Mouse (Mus musculus): ENCODE results near the gene Uap1.
"Not testable (repeated sequence)": the region's sequence is repeated elsewhere in the genome, so short reads cannot be mapped to it uniquely, and the experiment has no call there.

Uap1 gene

DNA sequence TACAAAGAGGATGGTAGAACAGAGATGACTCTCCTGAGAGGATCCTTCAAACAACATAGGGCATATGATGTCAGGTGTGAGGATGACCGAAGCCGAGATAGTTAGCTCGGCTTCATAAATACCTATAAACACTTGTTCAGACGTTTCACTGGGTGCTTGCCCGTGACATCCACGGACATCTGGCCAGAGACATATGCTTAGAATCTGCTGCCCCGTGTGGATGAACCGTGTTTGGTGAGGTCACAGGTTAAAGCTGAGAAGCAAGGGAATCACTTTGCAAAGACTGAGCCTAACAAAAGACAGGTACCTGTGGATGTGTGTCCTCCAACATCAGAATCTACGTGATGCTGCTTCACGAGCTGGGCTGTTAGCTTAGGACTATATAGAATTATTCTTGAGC, 62.5 kb downstream of the Uap1 start:
- DNase-seq (ENCODE audit: low spot score in 2 of 2): no peak

DNA sequence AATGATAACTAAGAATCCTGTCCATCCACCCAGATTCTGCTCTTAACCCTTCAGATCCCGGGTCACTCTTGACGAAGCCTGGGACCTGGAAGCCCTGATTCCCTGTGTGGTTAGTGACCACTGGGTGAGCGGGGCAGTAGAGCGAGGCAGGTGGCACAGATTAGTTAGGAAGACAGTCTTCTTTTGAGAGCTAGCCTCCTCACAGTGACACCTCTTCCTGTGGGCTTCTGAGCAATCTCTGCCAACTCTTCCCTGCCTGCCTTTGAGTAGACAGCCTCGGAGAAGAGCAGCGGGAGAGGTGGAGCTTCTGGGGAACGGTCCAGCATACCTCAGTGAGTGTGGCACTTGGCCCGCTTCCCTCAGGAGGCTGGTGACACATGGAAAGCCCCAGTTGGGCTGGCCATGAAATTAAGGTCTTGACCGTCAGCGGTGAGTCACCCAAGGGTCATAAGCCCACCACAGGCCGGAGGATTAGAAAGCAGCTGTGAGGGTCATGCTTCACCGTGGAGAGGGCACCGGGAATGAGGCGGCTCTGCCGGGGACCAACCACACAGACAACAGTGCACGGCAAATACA, 63.0 kb downstream of the Uap1 start:
- DNase-seq (ENCODE audit: low spot score in 2 of 2): no peak

DNA sequence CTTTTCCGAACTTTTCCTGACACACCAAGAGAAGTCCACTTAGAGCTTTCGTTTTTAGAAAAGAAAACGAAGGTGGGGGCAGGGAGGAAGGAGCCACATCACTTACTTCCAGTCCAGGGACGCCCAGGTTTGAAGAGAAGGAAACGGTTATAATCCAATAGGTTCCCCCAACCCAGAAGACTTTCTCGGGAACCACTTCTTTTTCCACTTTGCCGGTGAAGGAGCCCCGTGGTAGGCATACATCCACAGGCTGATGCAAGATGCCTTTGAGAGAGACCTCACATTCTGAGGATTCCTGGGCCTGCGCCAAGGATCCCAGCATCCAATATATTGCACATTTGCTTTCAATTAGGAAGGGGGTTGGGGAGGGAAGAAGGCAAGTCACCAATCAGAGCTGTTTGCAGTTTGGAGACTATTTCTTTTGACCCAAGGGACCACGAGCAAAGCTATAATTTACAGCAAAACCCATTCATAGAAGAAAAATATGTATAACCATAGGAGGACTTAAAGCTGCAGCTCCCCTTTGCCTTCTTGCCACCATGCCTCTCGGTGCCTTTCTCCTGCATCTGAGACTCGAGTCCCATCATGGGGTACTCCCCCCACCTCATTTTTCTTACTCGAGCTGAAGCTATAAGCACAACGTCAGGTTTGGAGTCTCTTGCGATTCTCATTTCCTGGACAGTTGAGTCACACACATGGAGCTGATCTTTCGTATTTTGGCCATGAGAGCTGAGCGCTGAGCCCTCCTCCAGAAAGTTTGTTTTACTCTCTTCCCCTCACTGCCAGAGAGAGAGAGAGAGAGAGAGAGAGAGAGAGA, 64.0 kb downstream of the Uap1 start, which contains the start of gene Ddr2:
Gene Ddr2 (minus strand): TSS at position 247 of the 817 bp plus-strand sequence.
- DNase-seq (ENCODE audit: low spot score in 2 of 2): peak in 1 of 2 experiments; percentile 5

DNA sequence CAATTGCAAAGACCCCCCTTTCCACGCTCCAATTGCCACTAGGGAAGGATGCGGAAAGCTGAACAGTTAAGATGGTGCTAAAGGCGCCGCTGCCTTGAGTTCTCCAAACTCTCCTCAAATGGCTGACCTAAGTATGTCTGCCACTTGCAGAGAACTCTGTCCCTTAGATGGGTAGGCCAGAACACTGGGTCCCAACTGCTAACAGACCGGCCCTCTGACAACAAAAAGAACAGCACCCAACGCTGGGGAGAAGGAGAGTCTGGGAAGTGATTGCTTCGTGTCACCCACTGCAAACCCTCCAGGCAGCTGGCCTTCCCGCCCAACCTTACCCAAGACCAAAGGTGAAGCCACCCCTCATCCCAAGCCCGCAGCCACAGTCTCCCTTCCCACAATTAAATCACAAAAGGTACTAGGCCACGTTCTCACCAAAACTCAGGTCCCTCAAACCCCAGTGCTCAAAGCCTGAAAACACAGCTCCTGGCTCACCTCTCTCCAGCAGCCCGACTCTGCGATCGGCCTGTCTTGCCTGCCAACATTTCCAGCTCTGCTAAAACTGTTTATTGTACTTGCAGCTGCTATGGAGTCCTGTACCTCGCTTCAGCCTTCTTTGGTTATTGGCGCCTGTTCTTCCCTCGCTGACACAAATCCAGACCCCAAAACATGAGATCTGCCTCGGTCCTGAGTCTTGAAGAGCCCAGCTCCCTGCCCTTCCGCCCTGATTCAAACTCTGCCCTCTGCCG, 64.8 kb downstream of the Uap1 start:
- DNase-seq (ENCODE audit: low spot score in 2 of 2): no peak

DNA sequence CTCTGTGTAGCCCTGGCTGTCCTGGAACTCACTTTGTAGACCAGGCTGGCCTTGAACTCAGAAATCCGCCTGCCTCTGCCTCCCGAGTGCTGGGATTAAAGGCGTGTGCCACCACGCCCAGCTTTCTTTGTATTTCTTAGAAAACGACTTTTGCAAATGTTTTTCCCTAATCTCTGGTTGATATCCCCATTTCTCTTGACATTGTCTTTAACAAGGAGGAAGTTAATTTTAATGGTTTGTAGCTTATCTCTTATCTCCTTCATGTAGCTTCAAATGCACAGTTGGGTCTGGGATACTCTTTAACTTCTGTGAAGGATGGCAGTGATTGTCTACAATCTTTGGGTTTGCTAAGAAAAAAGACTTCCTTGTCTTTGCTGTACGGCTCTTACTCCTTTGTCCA, 71.9 kb downstream of the Uap1 start:
- not testable (repeated sequence) for DNase-seq (ENCODE audit: low spot score in 2 of 2)

All from left cerebral cortex, adult 9 months (tissue).